Mouse (Mus musculus) bone marrow macrophage, adult 2 months (primary cell): ENCODE results near the gene Plxnb2.

Experiments used
- CTCF ChIP-seq: IDR thresholded peaks from 2 replicates; pipeline ENCODE4 v1.5.1; 2012; ENCODE audit warnings: low read depth, mild to moderate bottlenecking, low read length, moderate library complexity
- POLR2A ChIP-seq: IDR thresholded peaks from 2 replicates; pipeline ENCODE4 v1.6.1; 2012; ENCODE audit warnings: mild to moderate bottlenecking, low read depth, low read length, borderline replicate concordance

GRCm38 (mm10) chr15:89178954-89179629 is 1.5 kb downstream of the Plxnb2 start:
- TF ChIP-seq CTCF (no peak), POLR2A (no peak)
